Mouse (Mus musculus): Measurements from ENCODE around the gene Nhlrc4. TPM values are rescaled to one million over a fixed set of nuclear protein-coding genes. Genes with fewer than 3 reads are reported as not detected.

Gene Nhlrc4
- polyA plus RNA-seq, 1 experiment from 2014 or later = 0.19 TPM

DNA sequence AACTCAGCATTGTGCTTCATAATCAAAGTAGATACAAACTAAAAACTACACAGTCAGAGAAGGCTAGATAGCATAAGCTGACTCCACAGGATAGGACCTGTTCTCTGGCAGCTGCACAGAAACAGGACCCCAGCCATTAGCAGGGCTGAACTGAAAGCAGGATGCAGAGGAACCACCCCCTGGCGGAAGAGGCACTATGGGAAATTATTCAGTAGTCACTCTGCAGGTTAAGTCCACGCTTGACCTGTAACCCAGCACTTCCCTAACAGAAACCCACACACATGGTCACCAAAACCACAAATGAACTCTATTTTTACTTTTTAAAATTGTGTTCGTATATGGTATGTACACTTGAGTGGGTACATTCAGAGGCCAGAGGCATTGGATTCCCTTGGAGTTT lies 41.7 kb downstream of the Nhlrc4 start:
- H3K4me2 ChIP-seq (ENCODE audit: low read length) = no peak overlapping the region
- ATAC-seq = no peak
- H3K9ac ChIP-seq (ENCODE audit: low read depth, low read length) = no peak overlapping the region
- H3K36me3 ChIP-seq (ENCODE audit: control insufficient read depth, insufficient read depth, low read length) = peaks cover 3% of the 10 kb centered on the region; the same call in 1 of the 2 replicates
- no peaks in the 10 kb centered on the region for H3K27me3 ChIP-seq (replicated peaks; ENCODE audit: control insufficient read depth, insufficient read depth, low read length)
- H3K27ac ChIP-seq (ENCODE audit: low read depth, low read length) = no peak overlapping the region
- WGBS = 90% methylated on average over 3 of the region's 3 CpGs
- H3K4me1 ChIP-seq (ENCODE audit: control insufficient read depth, insufficient read depth, low read depth, low read length) = no peaks in the 10 kb centered on the region
- H3K4me3 ChIP-seq (ENCODE audit: low read length) = no peak overlapping the region
- no peaks in the 10 kb centered on the region for H3K9me3 ChIP-seq (ENCODE audit: control insufficient read depth, low read length)

DNA sequence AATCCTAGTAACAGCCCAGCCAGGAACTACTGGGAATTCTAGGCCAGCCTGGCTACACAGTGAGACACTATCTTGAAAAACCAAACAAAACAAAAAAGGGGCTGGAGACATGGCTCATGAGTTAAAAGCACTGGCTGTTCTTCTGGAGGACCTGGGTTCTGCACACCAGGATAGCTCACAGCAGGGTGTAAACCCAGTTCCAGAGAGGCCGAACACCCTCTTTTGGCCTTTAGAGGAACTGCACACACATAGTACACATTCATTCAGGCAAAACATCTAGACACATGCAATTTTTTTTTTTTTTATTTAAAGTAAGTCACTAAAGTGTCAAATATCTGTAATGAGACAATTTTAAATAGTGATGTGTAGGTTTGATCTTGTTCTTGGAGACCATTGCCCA lies 44.6 kb downstream of the Nhlrc4 start:
- WGBS = 100% methylated on average over 1 of the region's 1 CpGs

DNA sequence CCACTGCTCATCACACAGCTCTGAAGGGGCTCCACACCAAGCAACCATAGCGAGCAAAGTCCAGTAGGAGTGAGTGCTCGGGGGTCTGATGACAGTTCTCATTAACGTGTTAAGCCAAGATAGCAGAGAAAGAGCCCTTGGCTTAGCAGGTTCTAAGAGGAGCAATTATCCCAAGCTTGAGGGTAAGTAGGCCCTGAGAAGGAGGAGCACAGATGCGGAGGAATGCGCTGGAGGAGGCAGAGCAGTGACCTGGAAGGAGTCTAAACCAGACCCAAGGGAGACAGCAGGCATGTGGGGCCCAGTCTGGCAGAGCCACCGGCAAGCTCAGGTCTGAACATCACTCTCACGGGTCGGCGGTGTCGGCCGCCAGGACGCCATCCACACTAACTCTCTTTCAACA lies 48.9 kb downstream of the Nhlrc4 start:
- Histone ChIP-seq H3K36me3 (ENCODE audit: control insufficient read depth, insufficient read depth, low read length) (0 out of 2 replicates have a peak, but pooled peaks cover 3% of the 10 kb centered on the region), H3K4me3 (ENCODE audit: low read length) (no peak overlapping the region), H3K9ac (ENCODE audit: low read depth, low read length) (no peak overlapping the region), H3K27me3 (replicated peaks; ENCODE audit: control insufficient read depth, insufficient read depth, low read length) (no peaks in the 10 kb centered on the region), H3K4me2 (ENCODE audit: low read length) (no peak overlapping the region), H3K27ac (ENCODE audit: low read depth, low read length) (0 out of 2 replicates have a peak overlapping the region, but pooled peaks have one; percentile 13), H3K4me1 (ENCODE audit: control insufficient read depth, insufficient read depth, low read depth, low read length) (no peaks in the 10 kb centered on the region; the same call in none of the 2 replicates), H3K9me3 (ENCODE audit: control insufficient read depth, low read length) (no peaks in the 10 kb centered on the region)
- ATAC-seq = no peak
- WGBS = 68% methylated on average over 12 of the region's 12 CpGs

More for the DNA sequence above, 44.6 kb downstream of the Nhlrc4 start:
- Histone ChIP-seq H3K9me3 (ENCODE audit: control insufficient read depth, low read length) (no peaks in the 10 kb centered on the region), H3K36me3 (ENCODE audit: control insufficient read depth, insufficient read depth, low read length) (peaks cover 3% of the 10 kb centered on the region; the same call in 1 of the 2 replicates), H3K27ac (ENCODE audit: low read depth, low read length) (no peak overlapping the region), H3K9ac (ENCODE audit: low read depth, low read length) (no peak overlapping the region), H3K4me1 (ENCODE audit: control insufficient read depth, insufficient read depth, low read depth, low read length) (no peaks in the 10 kb centered on the region), H3K4me2 (ENCODE audit: low read length) (no peak overlapping the region), H3K4me3 (ENCODE audit: low read length) (no peak overlapping the region), H3K27me3 (replicated peaks; ENCODE audit: control insufficient read depth, insufficient read depth, low read length) (no peaks in the 10 kb centered on the region)
- ATAC-seq = no peak

DNA sequence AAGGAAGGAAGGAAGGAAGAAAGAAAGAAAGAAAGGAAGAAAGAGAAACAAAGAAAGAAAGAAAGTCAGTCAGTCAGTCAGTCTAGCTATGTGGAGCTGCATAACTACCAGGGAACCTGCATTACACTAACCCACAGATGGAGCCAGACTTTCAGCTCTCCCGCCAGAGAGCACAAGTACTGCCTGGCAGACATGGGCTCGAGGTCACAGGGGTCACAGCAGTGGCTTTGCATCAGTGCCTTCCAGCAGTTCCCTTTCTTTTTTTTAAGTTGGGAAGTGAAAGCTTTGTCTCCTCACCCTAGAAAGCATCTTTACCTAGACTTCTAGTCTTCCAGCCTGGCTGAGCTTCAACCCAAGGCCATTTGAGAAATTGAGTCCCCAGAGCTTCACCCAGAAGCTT lies 49.3 kb downstream of the Nhlrc4 start:
- Histone ChIP-seq H3K36me3 (ENCODE audit: control insufficient read depth, insufficient read depth, low read length) (0 out of 2 replicates have a peak, but pooled peaks cover under 1% of the 10 kb centered on the region), H3K4me2 (ENCODE audit: low read length) (no peak overlapping the region), H3K27me3 (replicated peaks; ENCODE audit: control insufficient read depth, insufficient read depth, low read length) (no peaks in the 10 kb centered on the region), H3K9ac (ENCODE audit: low read depth, low read length) (no peak overlapping the region), H3K9me3 (ENCODE audit: control insufficient read depth, low read length) (no peaks in the 10 kb centered on the region), H3K4me1 (ENCODE audit: control insufficient read depth, insufficient read depth, low read depth, low read length) (no peaks in the 10 kb centered on the region; the same call in none of the 2 replicates), H3K4me3 (ENCODE audit: low read length) (no peak overlapping the region), H3K27ac (ENCODE audit: low read depth, low read length) (no peak overlapping the region)
- ATAC-seq = no peak
- 32% methylated on average over 2 of the region's 2 CpGs for WGBS

DNA sequence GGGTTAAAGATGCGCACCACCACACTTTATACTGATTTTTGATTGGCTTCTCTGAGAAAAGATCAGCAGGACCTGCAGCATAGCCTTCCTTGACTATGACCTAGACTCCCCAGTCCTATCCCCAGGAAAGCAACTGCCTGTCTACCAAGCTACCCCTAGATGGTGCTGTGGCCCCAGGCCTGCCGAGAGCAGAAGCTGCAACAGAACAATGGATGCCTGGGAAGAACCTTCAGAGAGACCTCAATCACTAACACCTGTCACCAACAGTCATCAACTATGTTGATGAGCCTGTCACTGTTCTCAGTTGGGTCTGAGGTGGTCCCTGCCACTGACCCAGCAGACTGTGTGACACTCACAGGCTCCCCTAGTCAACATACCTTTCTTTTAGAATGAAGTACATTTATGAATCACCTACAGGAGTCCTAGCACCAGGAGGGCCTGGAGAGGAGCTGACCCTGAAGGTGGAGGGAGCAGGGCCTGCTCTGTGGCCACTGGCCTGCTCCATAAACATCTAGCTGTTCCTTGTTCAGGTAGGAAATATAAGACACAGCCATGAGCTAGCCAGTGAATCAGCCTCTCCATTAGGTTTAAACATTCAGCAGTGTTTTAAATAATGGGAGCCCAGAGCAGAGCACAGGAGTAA lies 50.7 kb downstream of the Nhlrc4 start:
- Histone ChIP-seq H3K4me2 (ENCODE audit: low read length) (no peak overlapping the region), H3K27ac (ENCODE audit: low read depth, low read length) (peak overlapping the region; percentile 36; the same call in 1 of the 2 replicates), H3K9me3 (ENCODE audit: control insufficient read depth, low read length) (no peaks in the 10 kb centered on the region), H3K4me3 (ENCODE audit: low read length) (no peak overlapping the region), H3K36me3 (ENCODE audit: control insufficient read depth, insufficient read depth, low read length) (no peaks in the 10 kb centered on the region; the same call in 1 of the 2 replicates), H3K27me3 (replicated peaks; ENCODE audit: control insufficient read depth, insufficient read depth, low read length) (no peaks in the 10 kb centered on the region), H3K9ac (ENCODE audit: low read depth, low read length) (0 out of 2 replicates have a peak overlapping the region, but pooled peaks have one; percentile 2), H3K4me1 (ENCODE audit: control insufficient read depth, insufficient read depth, low read depth, low read length) (no peaks in the 10 kb centered on the region; the same call in none of the 2 replicates)
- WGBS = 28% methylated on average over 2 of the region's 2 CpGs
- peak; percentile 78 for ATAC-seq

Other genes with a start within 250 kb of the Nhlrc4 start
- gene Gng13, start 227.8 kb downstream of the Nhlrc4 start, polyA plus RNA-seq (2015; fragmentation: Nextera tagmentation; extraction: Ambion mirVana) = 5.5 and 11.3 TPM in 2 replicates
- gene Chtf18, start 217.5 kb downstream of the Nhlrc4 start, polyA plus RNA-seq (2015; fragmentation: Nextera tagmentation; extraction: Ambion mirVana) = 6.4 and 7.4 TPM in 2 replicates
- gene Rpusd1, start 217.3 kb downstream of the Nhlrc4 start, polyA plus RNA-seq (2015; fragmentation: Nextera tagmentation; extraction: Ambion mirVana) = 32.9 and 33.0 TPM in 2 replicates
- gene Mslnl, start 208.9 kb downstream of the Nhlrc4 start, polyA plus RNA-seq (2015; fragmentation: Nextera tagmentation; extraction: Ambion mirVana) = not detected in 2 replicates
- gene Msln, start 190.6 kb downstream of the Nhlrc4 start, polyA plus RNA-seq (2015; fragmentation: Nextera tagmentation; extraction: Ambion mirVana) = 0.52 and 0.76 TPM in 2 replicates
- gene Narfl, start 171.2 kb downstream of the Nhlrc4 start, polyA plus RNA-seq (2015; fragmentation: Nextera tagmentation; extraction: Ambion mirVana) = 29.9 and 30.4 TPM in 2 replicates
- 149 and 169 TPM in 2 replicates for gene Haghl, start 159.3 kb downstream of the Nhlrc4 start, polyA plus RNA-seq (2015; fragmentation: Nextera tagmentation; extraction: Ambion mirVana)
- gene Ccdc78, start 158.4 kb downstream of the Nhlrc4 start, polyA plus RNA-seq (2015; fragmentation: Nextera tagmentation; extraction: Ambion mirVana) = 0.21 and 0.28 TPM in 2 replicates
- 99.9 and 103 TPM in 2 replicates for gene Fam173a, start 152.1 kb downstream of the Nhlrc4 start, polyA plus RNA-seq (2015; fragmentation: Nextera tagmentation; extraction: Ambion mirVana)
- 1.6 and 2.2 TPM in 2 replicates for gene AC134908.4, start 149.3 kb downstream of the Nhlrc4 start, polyA plus RNA-seq (2015; fragmentation: Nextera tagmentation; extraction: Ambion mirVana)
- gene Metrn, start 147.8 kb downstream of the Nhlrc4 start, polyA plus RNA-seq (2015; fragmentation: Nextera tagmentation; extraction: Ambion mirVana) = 79.4 and 88.8 TPM in 2 replicates
- 38.1 and 43.0 TPM in 2 replicates for gene Fbxl16, start 135.9 kb downstream of the Nhlrc4 start, polyA plus RNA-seq (2015; fragmentation: Nextera tagmentation; extraction: Ambion mirVana)
- 29.7 and 32.7 TPM in 2 replicates for gene Wdr24, start 121.3 kb downstream of the Nhlrc4 start, polyA plus RNA-seq (2015; fragmentation: Nextera tagmentation; extraction: Ambion mirVana)
- 51.0 and 55.4 TPM in 2 replicates for gene Jmjd8, start 116.1 kb downstream of the Nhlrc4 start, polyA plus RNA-seq (2015; fragmentation: Nextera tagmentation; extraction: Ambion mirVana)
- 397 and 428 TPM in 2 replicates for gene Stub1, start 111.6 kb downstream of the Nhlrc4 start, polyA plus RNA-seq (2015; fragmentation: Nextera tagmentation; extraction: Ambion mirVana)
- gene Rhbdl1, start 107.7 kb downstream of the Nhlrc4 start, polyA plus RNA-seq (2015; fragmentation: Nextera tagmentation; extraction: Ambion mirVana) = 61.6 and 73.4 TPM in 2 replicates
- gene Gm20683, start 103.2 kb downstream of the Nhlrc4 start, polyA plus RNA-seq (2015; fragmentation: Nextera tagmentation; extraction: Ambion mirVana) = 14.8 and 15.4 TPM in 2 replicates
- 16.9 and 20.3 TPM in 2 replicates for gene Rhot2, start 100.1 kb downstream of the Nhlrc4 start, polyA plus RNA-seq (2015; fragmentation: Nextera tagmentation; extraction: Ambion mirVana)
- 13.1 and 16.2 TPM in 2 replicates for gene Wdr90, start 83.5 kb downstream of the Nhlrc4 start, polyA plus RNA-seq (2015; fragmentation: Nextera tagmentation; extraction: Ambion mirVana)
- gene Mcrip2, start 76.2 kb downstream of the Nhlrc4 start, polyA plus RNA-seq (2015; fragmentation: Nextera tagmentation; extraction: Ambion mirVana) = 34.1 and 38.9 TPM in 2 replicates
- 63.4 and 67.5 TPM in 2 replicates for gene Mettl26, start 69.9 kb downstream of the Nhlrc4 start, polyA plus RNA-seq (2015; fragmentation: Nextera tagmentation; extraction: Ambion mirVana)
- 0.34 and 0.51 TPM in 2 replicates for gene Wfikkn1, start 64.1 kb downstream of the Nhlrc4 start, polyA plus RNA-seq (2015; fragmentation: Nextera tagmentation; extraction: Ambion mirVana)
- gene Rab40c, start 25.2 kb downstream of the Nhlrc4 start, polyA plus RNA-seq (2015; fragmentation: Nextera tagmentation; extraction: Ambion mirVana) = 49.5 and 50.8 TPM in 2 replicates
- gene Pigq, start within 50 bp of the Nhlrc4 start, polyA plus RNA-seq (2015; fragmentation: Nextera tagmentation; extraction: Ambion mirVana) = 83.1 and 90.5 TPM in 2 replicates
- gene A930017K11Rik, start 7.6 kb upstream of the Nhlrc4 start, polyA plus RNA-seq (2015; fragmentation: Nextera tagmentation; extraction: Ambion mirVana) = 3.9 and 4.7 TPM in 2 replicates
- 20.6 and 25.5 TPM in 2 replicates for gene Capn15, start 40.8 kb upstream of the Nhlrc4 start, polyA plus RNA-seq (2015; fragmentation: Nextera tagmentation; extraction: Ambion mirVana)
- gene Rab11fip3, start 124.6 kb upstream of the Nhlrc4 start, polyA plus RNA-seq (2015; fragmentation: Nextera tagmentation; extraction: Ambion mirVana) = 12.8 and 23.0 TPM in 2 replicates
- gene Decr2, start 145.4 kb upstream of the Nhlrc4 start, polyA plus RNA-seq (2015; fragmentation: Nextera tagmentation; extraction: Ambion mirVana) = 45.6 and 45.7 TPM in 2 replicates
- 22.9 and 23.2 TPM in 2 replicates for gene Nme4, start 150.6 kb upstream of the Nhlrc4 start, polyA plus RNA-seq (2015; fragmentation: Nextera tagmentation; extraction: Ambion mirVana)
- gene Tmem8, start 168.3 kb upstream of the Nhlrc4 start, polyA plus RNA-seq (2015; fragmentation: Nextera tagmentation; extraction: Ambion mirVana) = 4.0 and 4.2 TPM in 2 replicates
- 188 and 195 TPM in 2 replicates for gene Mrpl28, start 178.5 kb upstream of the Nhlrc4 start, polyA plus RNA-seq (2015; fragmentation: Nextera tagmentation; extraction: Ambion mirVana)
- 6.2 and 7.1 TPM in 2 replicates for gene Axin1, start 193.7 kb upstream of the Nhlrc4 start, polyA plus RNA-seq (2015; fragmentation: Nextera tagmentation; extraction: Ambion mirVana)

Data from hindbrain, embryonic 16.5 days (tissue).